Mouse (Mus musculus) MEL (cell line): ENCODE measurements at regions not wholly inside any gene's neighbourhood (a gene's known extent, or its start where the extent isn't known, plus 50 kb on each side); places are given as distances from the start of the nearest gene placed in this dataset.

Experiments
- DNase-seq: peaks from one replicate; pipeline ENCODE4 v3.0.0; 2011; ENCODE audit warnings: low read depth, low spot score
- H3K27ac ChIP-seq: 2 replicates; pipeline ENCODE4 v1.5.1; 2012; ENCODE audit warnings: low read depth, mild to moderate bottlenecking, control low read depth, low read length, moderate library complexity; ENCODE audit not compliant: control insufficient read depth
- H3K27me3 ChIP-seq, 2 experiments: fragments of 150-350 bp in 1 of 2; sonication (generic) in 1 of 2; 2 replicates each; pipeline ENCODE4 v1.6.1; 2012; ENCODE audit warnings: low read length in 2 of 2, mild to moderate bottlenecking in 2 of 2, improper control_type of control experiment in 1 of 2, moderate library complexity in 1 of 2; ENCODE audit not compliant: insufficient read depth in 2 of 2, control insufficient read depth in 1 of 2
- H3K36me3 ChIP-seq, 2 experiments: 2 replicates each; pipeline ENCODE4 v1.6.1; 2012 to 2014; ENCODE audit warnings: low read length in 2 of 2, improper control_type of control experiment in 1 of 2, inconsistent platforms in 1 of 2, mild to moderate bottlenecking in 1 of 2; ENCODE audit not compliant: insufficient read depth in 2 of 2, control insufficient read depth in 1 of 2
- H3K4me1 ChIP-seq, 2 experiments: fragments of 150-350 bp in 1 of 2; sonication (generic) in 1 of 2; 2 replicates each; pipeline ENCODE4 v1.6.1; 2012; ENCODE audit warnings: low read length in 2 of 2, improper control_type of control experiment in 1 of 2, mild to moderate bottlenecking in 1 of 2; ENCODE audit not compliant: insufficient read depth in 2 of 2, control insufficient read depth in 1 of 2
- H3K4me3 ChIP-seq, 2 experiments: fragments of 150-350 bp in 1 of 2; sonication (generic) in 1 of 2; 2 replicates each; pipeline ENCODE4 v1.5.1; 2012; ENCODE audit warnings: low read depth in 2 of 2, low read length in 2 of 2, mild to moderate bottlenecking in 2 of 2, moderate library complexity in 2 of 2, control low read depth in 1 of 2, improper control_type of control experiment in 1 of 2; ENCODE audit not compliant: control insufficient read depth in 1 of 2, insufficient read depth in 1 of 2
- H3K79me2 ChIP-seq: 2 replicates; pipeline ENCODE4 v1.6.1; 2012; ENCODE audit warnings: mild to moderate bottlenecking, low read length, moderate library complexity; ENCODE audit not compliant: control insufficient read depth, poor library complexity, insufficient read depth
- H3K9ac ChIP-seq: 2 replicates; pipeline ENCODE4 v1.6.1; 2012; ENCODE audit warnings: low read depth, mild to moderate bottlenecking, control low read depth, low read length, moderate library complexity; ENCODE audit not compliant: control insufficient read depth, poor library complexity, severe bottlenecking
- H3K9me3 ChIP-seq: fragments of 150-350 bp; sonication (generic); replicated peaks from 2 replicates; pipeline ENCODE4 v1.6.1; 2012; ENCODE audit warnings: mild to moderate bottlenecking, low read length, improper control_type of control experiment, moderate library complexity; ENCODE audit not compliant: insufficient read depth
- CHD1 ChIP-seq: IDR thresholded peaks from 2 replicates; pipeline ENCODE4 v1.6.1; 2012; ENCODE audit warnings: low read depth, mild to moderate bottlenecking, inconsistent platforms, low read length, improper control_type of control experiment
- CHD2 ChIP-seq: IDR thresholded peaks from 2 replicates; pipeline ENCODE4 v1.6.1; 2011; ENCODE audit warnings: low read length, improper control_type of control experiment
- EP300 ChIP-seq, 2 experiments: IDR thresholded peaks; 2 replicates each; pipeline ENCODE4 v1.6.1; 2011; ENCODE audit warnings: improper control_type of control experiment in 2 of 2, low read length in 2 of 2, low read depth in 1 of 2, mild to moderate bottlenecking in 1 of 2
- GATA1 ChIP-seq: IDR thresholded peaks from 2 replicates; pipeline ENCODE4 v1.6.1; 2011; ENCODE audit warnings: low read depth, low read length, improper control_type of control experiment
- HCFC1 ChIP-seq: IDR thresholded peaks from 2 replicates; pipeline ENCODE4 v1.6.1; 2012; ENCODE audit warnings: low read depth, mild to moderate bottlenecking, inconsistent platforms, low read length, improper control_type of control experiment, moderate library complexity
- MAFK ChIP-seq: IDR thresholded peaks from 2 replicates; pipeline ENCODE4 v1.6.1; 2011; ENCODE audit warnings: low read depth, mild to moderate bottlenecking, low read length, improper control_type of control experiment, borderline replicate concordance
- MAX ChIP-seq: IDR thresholded peaks from 2 replicates; pipeline ENCODE4 v1.6.1; 2011; ENCODE audit warnings: low read length, improper control_type of control experiment
- MEF2A ChIP-seq: IDR thresholded peaks from 2 replicates; pipeline ENCODE4 v1.6.1; 2014; ENCODE audit warnings: low read depth, mild to moderate bottlenecking, inconsistent platforms, low read length, improper control_type of control experiment; ENCODE audit not compliant: poor library complexity, insufficient replicate concordance, severe bottlenecking; ENCODE audit errors: extremely low read depth
- MYC ChIP-seq: IDR thresholded peaks from 2 replicates; pipeline ENCODE4 v1.6.1; 2011; ENCODE audit warnings: low read depth, mild to moderate bottlenecking, low read length, improper control_type of control experiment, moderate library complexity
- NELFE ChIP-seq: IDR thresholded peaks from 2 replicates; pipeline ENCODE4 v1.6.1; 2011; ENCODE audit warnings: low read depth, low read length, improper control_type of control experiment
- NRF1 ChIP-seq: IDR thresholded peaks from 2 replicates; pipeline ENCODE4 v1.6.1; 2014; ENCODE audit warnings: low read depth, mild to moderate bottlenecking, inconsistent platforms, low read length, improper control_type of control experiment, moderate library complexity; ENCODE audit not compliant: poor library complexity, insufficient read depth, severe bottlenecking
- POLR2A ChIP-seq, 2 experiments: IDR thresholded peaks; 2 replicates each; pipeline ENCODE4 v1.6.1; 2011 to 2012; ENCODE audit warnings: low read length in 2 of 2, mild to moderate bottlenecking in 2 of 2, control low read depth in 1 of 2, improper control_type of control experiment in 1 of 2, low read depth in 1 of 2, moderate library complexity in 1 of 2; ENCODE audit not compliant: control insufficient read depth in 1 of 2, insufficient read depth in 1 of 2, poor library complexity in 1 of 2
- RAD21 ChIP-seq: IDR thresholded peaks from 2 replicates; pipeline ENCODE4 v1.6.1; 2011; ENCODE audit warnings: mild to moderate bottlenecking, low read depth, low read length, improper control_type of control experiment
- SIN3A ChIP-seq: IDR thresholded peaks from 2 replicates; pipeline ENCODE4 v1.6.1; 2012; ENCODE audit warnings: low read length, improper control_type of control experiment, inconsistent platforms
- TAL1 ChIP-seq: IDR thresholded peaks from 2 replicates; pipeline ENCODE4 v1.6.1; 2012; ENCODE audit warnings: mild to moderate bottlenecking, inconsistent platforms, low read length, moderate library complexity, mixed read lengths
- TBP ChIP-seq: IDR thresholded peaks from 2 replicates; pipeline ENCODE4 v1.8.0; 2011; ENCODE audit warnings: low read depth, low read length, improper control_type of control experiment
- TCF12 ChIP-seq: IDR thresholded peaks from 2 replicates; pipeline ENCODE4 v1.6.1; 2014; ENCODE audit warnings: low read depth, mild to moderate bottlenecking, inconsistent platforms, low read length, improper control_type of control experiment, moderate library complexity
- UBTF ChIP-seq: IDR thresholded peaks from 2 replicates; pipeline ENCODE4 v1.6.1; 2012; ENCODE audit warnings: low read depth, mild to moderate bottlenecking, inconsistent platforms, low read length, improper control_type of control experiment, moderate library complexity, borderline replicate concordance; ENCODE audit not compliant: insufficient read depth
- USF2 ChIP-seq, 2 experiments: IDR thresholded peaks; 2 replicates each; pipeline ENCODE4 v1.6.1; 2011 to 2012; ENCODE audit warnings: improper control_type of control experiment in 2 of 2, low read length in 2 of 2, borderline replicate concordance in 1 of 2, inconsistent platforms in 1 of 2, low read depth in 1 of 2, mild to moderate bottlenecking in 1 of 2; ENCODE audit not compliant: insufficient read depth in 1 of 2
- ZMIZ1 ChIP-seq: IDR thresholded peaks from 2 replicates; pipeline ENCODE4 v1.6.1; 2012; ENCODE audit warnings: low read depth, mild to moderate bottlenecking, inconsistent platforms, low read length, improper control_type of control experiment, moderate library complexity
- ZNF384 ChIP-seq: IDR thresholded peaks from 2 replicates; pipeline ENCODE4 v1.6.1; 2012; ENCODE audit warnings: low read depth, mild to moderate bottlenecking, inconsistent platforms, low read length, improper control_type of control experiment

GRCm38 (mm10) chr5:134013206-134013605, 86.3 kb upstream of the Castor2 start:
- no peaks in the 10 kb centered on the region for H3K27me3 ChIP-seq
- no peak overlapping the region for H3K27ac ChIP-seq
- H3K4me1 ChIP-seq: no peaks in the 10 kb centered on the region
- TF ChIP-seq NRF1: no peak
- H3K79me2 ChIP-seq: no peaks in the 10 kb centered on the region
- H3K36me3 ChIP-seq: no peaks in the 10 kb centered on the region
- no peak overlapping the region for H3K4me3 ChIP-seq
- no peak for DNase-seq
- H3K9me3 ChIP-seq: no peaks in the 10 kb centered on the region
- no peak overlapping the region for H3K9ac ChIP-seq

- Histone ChIP-seq H3K27me3 (no peaks in the 10 kb centered on the region), H3K9me3 (no peaks in the 10 kb centered on the region), H3K4me1 (no peaks in the 10 kb centered on the region), H3K79me2 (no peaks in the 10 kb centered on the region), H3K36me3 (no peaks in the 10 kb centered on the region), H3K9ac (no peak overlapping the region), H3K4me3 (no peak overlapping the region), H3K27ac (no peak overlapping the region)
- TF ChIP-seq RAD21: no peak
- no peak for TF ChIP-seq SIN3A
- TF ChIP-seq NELFE: no peak
- TF ChIP-seq HCFC1: no peak
- no peak for DNase-seq
Measured at GRCm38 (mm10) chr5:134009843-134010242, 89.7 kb upstream of the Castor2 start.

- Histone ChIP-seq H3K27ac (no peak overlapping the region), H3K9ac (no peak overlapping the region), H3K79me2 (no peaks in the 10 kb centered on the region), H3K4me3 (no peak overlapping the region), H3K9me3 (no peaks in the 10 kb centered on the region), H3K27me3 (no peaks in the 10 kb centered on the region), H3K4me1 (no peaks in the 10 kb centered on the region), H3K36me3 (no peaks in the 10 kb centered on the region)
- DNase-seq: no peak
- TF ChIP-seq MAFK (no peak), MEF2A (no peak), USF2 (IDR thresholded peaks at IDR 0.05; ENCODE audit: borderline replicate concordance in 1 of 2, insufficient read depth in 1 of 2, low read depth in 1 of 2, low read length in 2 of 2) (no peak), MAX (no peak), CHD2 (no peak), TBP (no peak), TAL1 (no peak), EP300 (IDR thresholded peaks at IDR 0.05; ENCODE audit: low read depth in 1 of 2, low read length in 2 of 2) (no peak), MYC (no peak), ZMIZ1 (no peak), CHD1 (no peak), ZNF384 (no peak), TCF12 (no peak), POLR2A (IDR thresholded peaks at IDR 0.05; ENCODE audit: control insufficient read depth in 1 of 2, insufficient read depth in 1 of 2, low read depth in 1 of 2, low read length in 2 of 2, poor library complexity in 1 of 2) (no peak), UBTF (no peak), RAD21 (no peak), GATA1 (no peak)
Measured at GRCm38 (mm10) chr5:134007127-134007771, 92.3 kb upstream of the Castor2 start.
